Comparison of ENCODE assay signal across 8 mouse cellular contexts in the genomic region with DNA sequence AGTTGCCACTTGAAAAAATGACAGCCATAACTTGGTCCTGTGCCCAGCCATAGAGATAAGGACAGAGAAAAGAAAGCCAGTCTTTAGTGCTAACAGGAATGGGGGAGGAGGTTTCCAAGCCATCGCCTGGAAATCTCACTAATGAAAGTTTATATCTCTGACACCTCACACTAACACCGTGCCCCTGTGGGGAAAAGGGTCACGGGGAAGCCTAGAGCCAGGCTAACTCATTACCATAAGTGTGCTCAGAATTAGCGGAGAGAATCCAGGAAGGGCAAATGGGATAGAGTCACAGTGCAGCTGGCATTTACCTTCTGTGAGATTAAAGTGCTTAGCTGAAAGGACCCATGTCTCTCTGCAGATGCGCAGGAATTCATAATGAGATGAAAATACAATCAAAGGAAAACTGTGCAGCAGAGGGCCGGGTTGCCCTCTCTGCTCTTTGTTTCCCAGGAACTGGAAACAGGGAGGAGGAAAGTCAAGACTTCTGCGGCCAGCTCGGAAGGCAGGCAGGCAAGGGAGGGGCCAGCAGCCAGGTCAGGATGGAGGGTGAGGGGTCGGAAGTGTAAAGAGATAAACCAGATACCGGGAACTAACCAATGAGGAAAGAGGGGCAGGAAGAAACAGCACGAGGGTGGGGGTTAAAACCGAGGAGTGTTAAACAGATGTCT.
A peak's percentile ranks its signal among the peaks of the same experiment; 100 is the strongest.
DNase-seq lines count a peak whose midpoint lies in the region; ATAC-seq lines count a peak whose summit lies in the region.

No protein-coding gene starts in this region.

- peak overlapping the region; percentile 14; the same call in 1 of the 2 replicates for H3K4me3 ChIP-seq in kidney, embryonic 15.5 days (replicated peaks)
- H3K4me3 ChIP-seq in heart, embryonic 11.5 days (ENCODE audit: low read depth, low read length) = peak overlapping the region; percentile 30
- H3K4me3 ChIP-seq in limb, embryonic 13.5 days = peak overlapping the region; percentile 20
- peak overlapping the region; percentile 20 for H3K4me3 ChIP-seq in midbrain, embryonic 14.5 days (replicated peaks; ENCODE audit: low read depth, low read length)

- H3K27ac ChIP-seq in kidney, embryonic 15.5 days = no peak overlapping the region
- H3K27ac ChIP-seq in heart, embryonic 11.5 days (ENCODE audit: low read depth, low read length) = peak overlapping the region; percentile 88
- no peak overlapping the region for H3K27ac ChIP-seq in limb, embryonic 13.5 days
- H3K27ac ChIP-seq in midbrain, embryonic 14.5 days (replicated peaks; ENCODE audit: low read depth, low read length) = peak overlapping the region; percentile 87

- DNase-seq in kidney, postnatal 25 days = no peak
- peak; percentile 49 to 52 for DNase-seq in cerebellum, postnatal 10 days
- peak; percentile 78 for DNase-seq in midbrain, embryonic 14.5 days
- no peak for DNase-seq in urinary bladder, postnatal 14 days (ENCODE audit: low spot score)
- DNase-seq in frontal cortex, postnatal 10 days (ENCODE audit: low spot score in 2 of 2) = no peak

- H3K9ac ChIP-seq in kidney, embryonic 15.5 days = no peak overlapping the region
- peak overlapping the region; percentile 60 for H3K9ac ChIP-seq in heart, embryonic 11.5 days (ENCODE audit: low read depth, low read length)
- no peak overlapping the region for H3K9ac ChIP-seq in limb, embryonic 13.5 days
- H3K9ac ChIP-seq in midbrain, embryonic 14.5 days (replicated peaks; ENCODE audit: low read length) = peak overlapping the region; percentile 32; the same call in 1 of the 2 replicates

- under 1% methylated on average over 12 of the region's 12 CpGs for WGBS in kidney, embryonic 15.5 days
- WGBS in heart, embryonic 11.5 days (ENCODE audit: insufficient replicate concordance) = under 1% methylated on average over 12 of the region's 12 CpGs
- WGBS in limb, embryonic 13.5 days = 1% methylated on average over 12 of the region's 12 CpGs
- WGBS in midbrain, embryonic 14.5 days = under 1% methylated on average over 12 of the region's 12 CpGs

- H3K27me3 ChIP-seq in kidney, embryonic 15.5 days = no peaks in the 10 kb centered on the region
- H3K27me3 ChIP-seq in heart, embryonic 11.5 days (ENCODE audit: control insufficient read depth, insufficient read depth, low read length) = no peaks in the 10 kb centered on the region
- 0 out of 2 replicates have a peak, but pooled peaks cover 4% of the 10 kb centered on the region for H3K27me3 ChIP-seq in limb, embryonic 13.5 days
- H3K27me3 ChIP-seq in midbrain, embryonic 14.5 days (ENCODE audit: control insufficient read depth, insufficient read depth, low read length) = no peaks in the 10 kb centered on the region

- ATAC-seq in kidney, embryonic 15.5 days (replicated peaks; ENCODE audit: low FRiP score) = peak; percentile 67
- peak; percentile 71 for ATAC-seq in heart, embryonic 11.5 days (replicated peaks; ENCODE audit: insufficient number of reproducible peaks, low FRiP score, low TSS enrichment)
- ATAC-seq in limb, embryonic 13.5 days (ENCODE audit: low FRiP score, low read depth) = peak; percentile 64; the same call in 1 of the 2 replicates
- ATAC-seq in midbrain, embryonic 14.5 days (ENCODE audit: low FRiP score, low TSS enrichment) = peak; percentile 91

- H3K4me2 ChIP-seq in kidney, embryonic 15.5 days = peak overlapping the region; percentile 49
- peak overlapping the region; percentile 65 for H3K4me2 ChIP-seq in heart, embryonic 11.5 days
- peak overlapping the region; percentile 56 for H3K4me2 ChIP-seq in limb, embryonic 13.5 days (replicated peaks)
- H3K4me2 ChIP-seq in midbrain, embryonic 14.5 days (ENCODE audit: low read length) = peak overlapping the region; percentile 53

- H3K9me3 ChIP-seq in kidney, embryonic 15.5 days (replicated peaks) = no peaks in the 10 kb centered on the region
- no peaks in the 10 kb centered on the region for H3K9me3 ChIP-seq in heart, embryonic 11.5 days (replicated peaks; ENCODE audit: control insufficient read depth, low read length)
- H3K9me3 ChIP-seq in limb, embryonic 13.5 days = no peaks in the 10 kb centered on the region
- no peaks in the 10 kb centered on the region for H3K9me3 ChIP-seq in midbrain, embryonic 14.5 days (ENCODE audit: control insufficient read depth, low read length)

- peaks cover 14% of the 10 kb centered on the region for H3K4me1 ChIP-seq in kidney, embryonic 15.5 days
- H3K4me1 ChIP-seq in heart, embryonic 11.5 days (ENCODE audit: control insufficient read depth, insufficient read depth, low read length) = peaks cover 14% of the 10 kb centered on the region
- peaks cover 12% of the 10 kb centered on the region for H3K4me1 ChIP-seq in limb, embryonic 13.5 days
- peaks cover 17% of the 10 kb centered on the region for H3K4me1 ChIP-seq in midbrain, embryonic 14.5 days (ENCODE audit: control insufficient read depth, insufficient read depth, low read length)

- no peaks in the 10 kb centered on the region for H3K36me3 ChIP-seq in kidney, embryonic 15.5 days
- no peaks in the 10 kb centered on the region for H3K36me3 ChIP-seq in heart, embryonic 11.5 days (ENCODE audit: control insufficient read depth, insufficient read depth, low read length)
- no peaks in the 10 kb centered on the region for H3K36me3 ChIP-seq in limb, embryonic 13.5 days
- no peaks in the 10 kb centered on the region for H3K36me3 ChIP-seq in midbrain, embryonic 14.5 days (ENCODE audit: control insufficient read depth, insufficient read depth, low read length)

Comparison
In these comparisons a context has a peak if more than half of its experiments do, and no peak if none do; other contexts are left out.
1. H3K27ac ChIP-seq: peak in heart, embryonic 11.5 days (single experiment) and midbrain, embryonic 14.5 days (single experiment); none in kidney, embryonic 15.5 days (single experiment) and limb, embryonic 13.5 days (single experiment).
2. H3K9ac ChIP-seq: peak in heart, embryonic 11.5 days (single experiment) and midbrain, embryonic 14.5 days (single experiment); none in kidney, embryonic 15.5 days (single experiment) and limb, embryonic 13.5 days (single experiment).
3. DNase-seq: peak in cerebellum, postnatal 10 days (2 of 2) and midbrain, embryonic 14.5 days (single experiment); none in kidney, postnatal 25 days (0 of 2), urinary bladder, postnatal 14 days (single experiment) and frontal cortex, postnatal 10 days (0 of 2).
4. Peak in every context shown above with its lines, with median percentiles within 50 percentile points of each other: ATAC-seq, H3K4me2 ChIP-seq and H3K4me3 ChIP-seq.